Mouse (Mus musculus): ENCODE data around the gene Tbx15.

The Tbx15 gene

DNA sequence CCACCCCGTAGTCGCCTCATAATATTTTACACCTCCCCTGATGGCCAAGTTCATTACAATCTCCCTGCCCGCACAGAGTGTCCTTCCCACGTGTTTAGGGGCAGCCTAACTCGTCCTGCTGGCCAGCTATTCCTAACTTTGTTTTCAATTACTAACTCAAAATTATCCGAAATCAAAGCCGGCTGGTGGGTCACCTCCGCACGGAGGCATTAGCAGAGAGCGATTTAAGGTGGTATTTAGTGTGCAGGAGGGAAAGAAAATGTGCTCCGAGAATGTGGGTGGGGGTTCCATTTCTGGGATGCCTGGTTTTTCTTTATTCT, 9.3 kb downstream of the Tbx15 start:
- DNase-seq = no peak

- DNase-seq = no peak
These were observed 9.7 kb downstream of the Tbx15 start for GRCm38 (mm10) chr3:99249906-99250305.

GRCm38 (mm10) chr3:99251271-99252165, 11.3 kb downstream of the Tbx15 start:
- no peak for DNase-seq

- no peak for DNase-seq
These were observed 12.4 kb downstream of the Tbx15 start for GRCm38 (mm10) chr3:99252461-99253091.

GRCm38 (mm10) chr3:99253092-99253488, 12.9 kb downstream of the Tbx15 start:
- no peak for DNase-seq

DNA sequence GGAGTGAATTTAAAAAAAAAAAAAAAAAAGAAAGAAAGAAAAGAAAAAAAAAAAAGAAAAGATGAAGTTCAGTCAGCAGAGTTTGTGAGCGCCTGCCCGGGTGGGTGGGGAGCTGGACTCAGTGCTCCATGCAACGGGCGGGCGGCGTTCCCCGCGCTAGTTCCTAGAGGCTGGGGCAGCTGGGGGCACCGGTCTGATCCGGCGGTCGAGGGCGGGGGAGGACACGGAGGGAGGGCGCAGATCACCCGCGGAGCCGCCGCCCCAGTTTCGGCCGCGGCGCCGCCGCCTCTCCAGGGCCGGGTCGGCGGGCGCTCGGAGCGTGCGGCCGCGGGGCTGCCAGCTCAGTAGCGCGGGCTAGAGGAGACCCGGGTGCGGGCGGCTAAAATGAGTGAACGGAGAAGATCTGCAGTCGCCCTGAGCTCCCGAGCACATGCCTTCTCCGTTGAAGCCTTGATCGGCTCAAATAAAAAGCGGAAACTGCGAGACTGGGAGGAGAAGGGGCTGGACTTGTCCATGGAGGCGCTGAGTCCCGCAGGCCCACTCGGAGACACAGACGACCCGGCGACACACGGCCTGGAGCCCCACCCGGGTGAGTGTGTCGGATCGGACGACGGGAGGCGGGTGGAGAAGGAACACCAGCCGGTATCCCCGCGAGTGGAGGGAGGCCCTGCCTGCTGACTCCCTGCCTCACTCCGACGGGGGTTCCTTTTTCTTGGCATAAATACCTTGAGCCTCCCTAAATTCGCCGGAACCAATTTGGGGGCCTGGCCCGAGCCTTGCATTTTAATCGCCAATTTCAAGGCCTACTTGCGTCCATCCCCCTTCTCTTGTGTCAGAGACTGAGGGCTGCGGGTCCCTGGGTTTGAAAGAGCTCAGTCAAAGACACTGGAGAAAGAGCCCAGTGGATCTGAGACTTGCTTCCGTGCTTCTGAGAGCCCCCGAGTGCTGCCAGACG, 13.6 kb downstream of the Tbx15 start:
- peak in 1 of 2 experiments; percentile 55 for DNase-seq

- no peak for DNase-seq
These were observed 14.5 kb downstream of the Tbx15 start for GRCm38 (mm10) chr3:99254559-99255151.

DNA sequence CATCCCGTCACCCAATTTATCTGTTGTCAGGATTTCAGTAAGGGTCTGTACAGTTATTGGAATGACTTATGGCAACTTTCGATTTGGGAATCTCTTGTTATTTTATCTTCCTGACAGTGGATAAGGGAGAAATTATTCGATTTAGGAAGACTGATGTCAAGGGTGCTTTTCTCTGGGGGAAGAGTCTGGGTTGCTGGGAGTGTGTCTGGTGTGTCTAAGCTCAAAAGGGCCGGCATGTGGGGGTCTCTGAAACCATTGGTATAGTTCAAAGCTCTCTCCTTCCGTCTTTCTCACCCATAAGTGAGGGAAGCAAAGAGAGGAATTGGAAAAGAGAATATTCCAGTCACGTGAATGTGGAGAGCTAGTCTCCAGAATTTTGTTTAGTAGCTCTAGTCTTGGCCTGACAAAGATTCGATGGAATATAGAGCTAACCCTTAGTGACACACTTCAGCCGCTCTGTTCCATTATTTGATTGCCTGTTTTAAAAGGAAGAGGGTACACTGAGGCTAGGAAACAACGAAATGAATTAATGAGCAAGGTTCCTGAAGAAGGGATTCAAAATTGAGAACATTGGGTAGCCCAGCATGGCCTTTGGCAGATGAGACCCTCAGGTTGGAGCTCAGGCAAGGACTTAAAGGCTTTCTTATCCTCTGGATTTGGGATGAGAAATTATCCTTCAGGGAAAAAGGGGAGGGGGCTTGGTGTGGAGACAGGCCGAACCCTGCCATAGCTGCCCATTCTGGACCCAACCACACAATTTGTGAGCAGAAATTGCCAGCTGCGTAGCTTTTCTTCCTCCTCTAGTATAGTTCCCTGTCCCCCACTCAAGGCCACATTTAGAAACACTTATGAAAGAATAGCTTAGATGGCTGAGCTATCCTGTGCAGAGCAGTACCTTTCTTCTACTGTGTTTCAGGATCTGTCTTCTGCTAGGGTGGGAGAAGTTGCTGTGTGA, 15.5 kb downstream of the Tbx15 start:
- DNase-seq = no peak

DNA sequence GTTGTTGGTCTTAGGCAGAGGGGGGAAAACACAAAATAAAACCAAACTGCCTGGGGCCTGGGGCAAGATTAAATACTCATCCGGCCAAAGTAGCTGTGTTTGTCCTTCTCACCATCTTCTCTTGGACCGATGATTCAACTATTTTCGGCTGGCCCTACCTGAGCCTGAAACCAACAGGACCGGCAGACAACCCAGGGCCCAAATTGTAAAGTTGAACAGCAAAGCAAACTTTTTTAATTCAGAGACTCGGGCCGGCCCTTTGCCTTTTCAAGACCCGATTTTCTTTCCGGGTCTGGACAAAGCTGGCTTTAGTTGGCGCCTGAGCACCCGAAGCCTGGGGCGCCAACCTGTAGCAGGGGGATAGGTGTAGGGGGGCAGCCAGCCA, 16.2 kb downstream of the Tbx15 start:
- no peak for DNase-seq

GRCm38 (mm10) chr3:99256766-99257165, 16.6 kb downstream of the Tbx15 start:
- no peak for DNase-seq

GRCm38 (mm10) chr3:99257586-99258577, 17.7 kb downstream of the Tbx15 start:
- DNase-seq = no peak

DNA sequence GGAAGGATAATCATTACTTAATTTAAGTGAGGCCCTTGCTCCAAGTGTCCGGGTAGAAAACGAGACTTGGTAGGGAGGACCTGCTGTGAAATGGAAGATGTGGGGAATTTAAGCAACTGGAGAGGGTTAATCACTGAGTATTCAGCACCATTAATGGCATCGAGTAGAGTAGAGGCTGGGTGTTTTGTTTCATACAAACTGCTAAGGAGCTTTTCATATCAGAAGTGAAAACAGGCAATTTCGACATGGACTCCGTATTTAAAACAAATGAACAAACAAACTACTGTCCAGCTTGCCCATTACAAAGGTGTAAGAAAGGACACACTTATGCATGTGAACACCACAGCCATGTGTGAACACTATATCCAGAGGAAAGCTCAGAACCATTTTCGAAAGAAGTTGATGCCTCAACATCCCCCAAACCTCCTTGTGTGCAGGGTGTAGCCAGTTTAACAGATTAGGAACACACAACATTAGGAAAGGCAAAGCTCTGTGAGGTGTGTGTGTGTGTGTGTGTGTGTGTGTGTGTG, 19.6 kb downstream of the Tbx15 start:
- DNase-seq = no peak

DNA sequence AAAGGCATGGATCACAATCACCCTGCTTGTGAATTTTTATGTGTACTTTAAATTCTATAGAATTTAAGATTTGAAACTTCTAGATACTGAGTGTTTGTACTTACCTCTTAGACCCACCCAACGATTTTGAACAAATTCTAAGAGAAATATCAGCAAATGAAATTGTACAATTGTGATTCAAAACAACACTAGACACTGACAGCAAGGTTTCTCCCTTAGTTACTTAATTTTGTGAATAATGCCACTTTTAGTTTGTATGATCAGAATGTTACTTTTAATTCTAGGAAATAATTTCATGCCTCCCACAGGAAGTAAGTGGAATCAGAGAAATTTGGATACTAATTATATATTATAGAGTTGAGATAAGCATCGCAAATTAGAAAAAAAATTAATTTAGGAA, 20.2 kb downstream of the Tbx15 start:
- DNase-seq = no peak

DNA sequence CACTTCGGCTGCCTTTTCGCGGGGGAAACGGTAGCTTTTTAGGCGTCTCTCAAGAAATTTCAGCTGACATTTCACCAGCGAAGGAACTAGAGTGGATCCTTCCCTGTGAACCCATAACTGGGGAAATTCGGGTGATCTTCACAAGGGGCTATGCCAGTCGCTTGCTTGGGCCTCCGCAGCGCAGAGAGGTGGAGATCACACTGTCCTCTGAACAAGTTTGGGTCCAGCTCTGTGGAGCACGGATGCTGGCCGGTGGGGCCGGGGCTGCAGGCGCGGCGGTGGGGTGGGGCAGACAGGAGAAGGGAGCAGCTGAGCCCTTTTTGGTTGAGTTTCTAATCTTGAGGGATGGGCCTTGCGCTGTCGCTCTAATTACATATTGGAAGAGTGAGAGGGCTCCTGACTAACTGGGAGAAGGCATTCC, 21.2 kb downstream of the Tbx15 start:
- DNase-seq = no peak

GRCm38 (mm10) chr3:99261986-99262385, 21.8 kb downstream of the Tbx15 start:
- DNase-seq = no peak

DNA sequence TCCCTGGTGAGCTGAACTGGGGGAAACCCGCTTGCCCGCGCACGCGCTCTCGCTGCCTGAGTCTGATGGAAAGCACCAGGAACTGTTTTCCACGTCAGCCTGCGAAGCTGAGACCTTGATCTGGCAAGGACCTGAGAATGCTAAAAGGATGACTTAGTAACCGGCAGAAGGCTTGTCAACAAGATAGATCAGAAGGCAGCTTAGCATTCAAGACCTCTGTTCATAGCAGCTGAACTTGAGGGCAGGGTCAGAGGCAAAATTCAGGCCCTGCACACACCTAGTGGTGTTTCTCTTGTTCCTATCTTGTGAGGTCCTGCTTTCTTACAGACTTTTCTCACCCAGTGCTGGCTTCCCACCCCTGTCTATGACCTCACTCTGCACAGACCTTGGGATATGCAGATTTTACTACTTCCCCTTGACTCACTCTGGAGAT, 23.3 kb downstream of the Tbx15 start:
- DNase-seq = no peak

GRCm38 (mm10) chr3:99264695-99265094, 24.5 kb downstream of the Tbx15 start:
- no peak for DNase-seq

DNA sequence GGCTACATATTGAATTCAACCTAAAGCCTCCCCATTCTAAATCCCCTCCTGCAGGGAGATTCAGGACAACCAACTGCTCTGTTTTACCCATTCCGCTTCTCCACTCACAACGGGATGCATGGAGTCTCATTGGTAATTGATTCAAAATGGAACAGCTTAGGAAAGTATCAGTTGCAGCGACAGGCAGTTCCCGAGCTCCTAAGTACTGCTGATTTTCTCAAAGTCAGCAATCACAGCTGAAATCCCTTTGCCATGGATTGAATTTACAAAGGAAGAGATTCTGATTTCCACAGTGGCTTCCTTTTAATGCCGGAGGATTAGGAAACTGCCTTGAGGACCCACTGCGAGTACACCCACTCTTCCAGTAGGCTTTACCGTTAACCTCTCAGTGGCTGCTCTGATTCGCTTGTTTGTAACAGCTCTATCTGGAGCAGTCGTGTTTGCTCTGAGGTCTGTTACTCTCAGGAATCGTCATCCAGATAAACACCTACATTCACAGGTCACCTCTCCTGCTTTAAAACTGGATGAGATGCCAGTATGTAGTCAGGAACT, 26.6 kb downstream of the Tbx15 start:
- DNase-seq = no peak

DNA sequence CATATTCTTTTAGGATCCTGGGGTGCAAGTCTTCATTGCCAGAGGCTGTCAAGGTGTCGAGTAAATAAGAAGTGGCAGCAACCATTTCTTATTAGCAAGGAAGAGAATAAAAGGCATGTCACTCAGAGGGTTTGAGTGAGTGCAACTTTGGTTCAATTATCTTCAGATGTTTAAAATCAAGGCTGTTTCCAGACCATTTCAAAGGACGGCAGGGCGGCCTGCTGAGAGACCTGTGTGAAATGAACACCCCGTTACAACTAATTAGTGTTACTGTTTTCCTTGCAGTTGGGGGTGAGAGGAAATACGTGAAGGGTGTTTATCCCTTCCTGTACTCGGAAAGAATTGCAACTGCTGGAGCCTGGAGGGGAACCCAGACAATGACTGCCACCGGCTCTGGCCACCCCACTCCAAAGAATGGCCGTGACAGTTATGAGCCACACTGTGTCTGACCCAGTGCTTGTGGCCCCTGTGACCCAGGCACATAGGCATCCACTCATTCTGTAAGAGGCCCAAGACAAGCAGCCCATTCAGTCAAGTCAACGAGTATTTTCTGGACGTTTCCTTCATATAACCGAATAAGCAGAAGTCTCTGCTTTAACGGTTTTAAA, 37.9 kb downstream of the Tbx15 start:
- no peak for DNase-seq

Measured in kidney, postnatal 25 days (tissue).